Mouse (Mus musculus): ENCODE results near the gene Ptger4. TPM values are rescaled to one million over a fixed set of nuclear protein-coding genes. Genes with fewer than 3 reads are reported as not detected.

Ptger4 gene
- total RNA-seq, 2 experiments from 2014 or later = 2.4 to 4.3 TPM

GRCm38 (mm10) chr15:5185366-5186292, 58.4 kb downstream of the Ptger4 start, which contains the start of gene Ttc33:
Gene Ttc33, plus strand, starts transcription at chr15:5185525.
- intact Hi-C loops (cut with DNase I) = loop anchor here (2.0 kb wide), 1 partner anchor 43 kb away; the partner anchor contains the start of gene Prkaa1
- DNase-seq = peak; percentile 77 to 82

- peak in 1 of 2 experiments; percentile 20 for DNase-seq
- intact Hi-C loops (cut with DNase I) = loop anchor here (1.0 to 2.0 kb wide), 2 partner anchors 42 to 67 kb away; partner anchors contain the start of gene Prkaa1
These were observed 59.2 kb downstream of the Ptger4 start for GRCm38 (mm10) chr15:5184668-5185330.

GRCm38 (mm10) chr15:5173217-5173820, 70.7 kb downstream of the Ptger4 start:
- intact Hi-C loops (cut with DNase I) = no loop called here
- DNase-seq = no peak

DNA sequence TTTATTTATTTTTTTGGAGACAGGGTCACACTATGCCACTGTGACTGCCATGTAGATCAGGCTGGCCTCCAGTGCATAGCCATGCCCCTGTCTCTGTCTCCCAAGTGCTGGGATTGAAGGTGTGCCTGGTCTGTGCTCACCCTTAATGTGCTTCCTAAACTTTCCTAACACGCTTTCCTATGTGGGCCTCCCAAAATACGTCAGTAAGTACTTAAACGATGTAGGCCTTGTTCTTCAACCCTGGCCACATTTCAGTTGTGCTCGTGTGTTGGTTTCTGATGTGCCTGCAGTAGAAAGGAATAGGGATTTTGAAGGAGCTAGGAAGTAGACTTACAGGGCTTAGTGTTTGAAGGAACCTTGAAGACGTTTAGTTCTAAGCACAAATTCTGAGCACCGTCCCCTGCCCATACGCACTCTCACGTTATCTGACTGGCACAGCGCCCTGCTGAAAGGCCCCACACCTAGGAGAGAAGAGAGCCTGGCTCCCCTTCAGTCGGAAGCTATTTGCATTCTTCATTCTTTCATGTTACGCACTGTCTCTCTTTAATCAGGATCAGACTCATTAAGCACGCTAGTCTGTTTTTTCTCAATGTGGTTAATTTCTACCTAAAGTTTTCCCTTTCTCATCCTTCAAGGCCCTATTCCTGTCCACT, 78.7 kb downstream of the Ptger4 start:
- DNase-seq = no peak

DNA sequence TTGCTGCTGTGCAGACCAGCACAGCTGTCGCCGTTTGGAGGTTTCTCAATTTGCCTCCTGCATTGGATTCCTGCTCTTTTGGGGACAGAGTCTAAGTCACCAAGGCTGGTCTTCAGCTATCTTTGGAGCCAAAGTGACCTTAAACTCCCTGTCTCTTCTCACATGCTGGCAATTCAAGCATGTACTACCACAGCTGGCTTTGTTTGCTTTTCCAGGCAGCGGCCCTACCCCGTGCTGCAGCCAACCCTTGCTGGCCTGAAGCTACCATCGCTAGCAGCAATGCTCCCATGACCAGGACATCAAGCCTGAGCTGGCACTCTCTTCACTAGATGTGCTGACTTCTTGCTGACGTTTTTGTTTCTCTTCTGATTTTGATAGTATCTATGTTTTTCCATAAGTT, 85.2 kb downstream of the Ptger4 start:
- DNase-seq = peak; percentile 32 to 33
- intact Hi-C loops (cut with DNase I) = loop anchor here (5.0 kb wide), 1 partner anchor 42 kb away; the partner anchor contains the start of gene Rpl37

More for the DNA sequence above, 78.7 kb downstream of the Ptger4 start:
- intact Hi-C loops (cut with DNase I) = no loop called here

DNA sequence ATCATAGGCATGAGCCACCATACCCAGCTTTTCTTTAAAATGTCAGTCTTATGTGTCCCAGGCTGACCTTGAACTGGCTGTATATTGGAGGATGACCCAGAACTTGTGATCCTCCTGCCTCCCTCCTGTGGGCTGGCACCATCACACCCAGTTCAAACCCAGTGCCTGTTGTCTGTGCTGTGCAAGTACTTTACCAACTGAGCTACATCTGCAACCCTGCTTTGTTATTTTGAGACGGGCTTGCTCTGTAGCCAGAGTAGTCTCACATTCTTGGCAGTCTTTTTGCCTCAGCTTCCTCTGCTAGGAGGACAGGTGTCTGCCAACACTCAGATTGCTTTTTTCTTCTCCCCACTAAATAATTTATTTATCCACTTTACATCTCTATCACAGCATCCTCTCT, 86.6 kb downstream of the Ptger4 start:
- no peak for DNase-seq
- intact Hi-C loops (cut with DNase I) = loop anchor here (5.0 kb wide), 1 partner anchor 40 kb away; the partner anchor contains the start of gene Rpl37

Other genes with a start within 250 kb of the Ptger4 start
- 1 to 10 TPM; 1.6 to 5.7 TPM for gene C7, start 180.4 kb downstream of the Ptger4 start, total RNA-seq (2021)
- gene Card6, start 135.6 kb downstream of the Ptger4 start, total RNA-seq (2021) = 1 to 10 TPM; 7.3 to 7.4 TPM
- gene Rpl37, start 127.5 kb downstream of the Ptger4 start, total RNA-seq (2021) = 100 to 1,000 TPM; 191 to 205 TPM
- gene Prkaa1, start 100.3 kb downstream of the Ptger4 start, total RNA-seq (2021) = 10 to 100 TPM; 12.9 to 16.2 TPM
- 10 to 100 TPM; 38.2 to 40.7 TPM for gene Ttc33, start 58.7 kb downstream of the Ptger4 start, total RNA-seq (2021)

Measured in heart, postnatal 36 days (tissue).